8 mouse cellular contexts compared by ENCODE assay signal in the genomic region with DNA sequence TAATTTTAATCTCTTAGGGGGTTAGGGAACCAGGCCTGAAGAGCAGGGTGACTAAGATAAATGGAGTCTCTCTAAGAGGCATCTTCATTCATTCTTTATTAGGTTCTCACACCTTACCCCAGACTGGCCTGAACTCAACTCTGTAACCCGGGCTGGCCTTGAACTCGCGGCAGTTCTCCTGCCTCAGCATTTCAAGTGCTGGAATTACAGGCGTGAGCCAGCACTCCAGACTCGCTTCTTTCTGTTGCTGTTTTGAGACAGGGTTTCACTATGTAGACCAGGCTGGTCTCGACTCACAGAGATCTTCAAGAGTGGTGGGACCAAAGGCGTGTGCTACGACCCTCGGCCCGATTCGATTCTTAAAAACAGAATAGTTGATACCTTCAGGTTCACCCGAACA. TPM values are rescaled to one million over a fixed set of nuclear protein-coding genes. Genes with fewer than 3 reads are reported as not detected.
DNase-seq lines count a peak whose midpoint lies in the region; ATAC-seq and TF ChIP-seq lines count a peak whose summit lies in the region.

No protein-coding gene starts in this region.

- peak overlapping the region; percentile 68 for H3K4me2 ChIP-seq in embryonic facial prominence, embryonic 15.5 days (replicated peaks)
- H3K4me2 ChIP-seq in intestine, postnatal 0 days (replicated peaks; ENCODE audit: low read depth), result peak overlapping the region; percentile 75

- DNase-seq in heart, adult 2 months, result peak in 1 of 2 experiments; percentile 42
- no peak for DNase-seq in heart, adult 9 months (ENCODE audit: low spot score in 2 of 2)
- no peak for DNase-seq in G1E (ENCODE audit: low spot score)
- peak; percentile 25 for DNase-seq in lung, postnatal 14 days
- no peak for DNase-seq in yolk sac, embryonic 10.5 days (ENCODE audit: low spot score)

- H3K79me2 ChIP-seq in heart, adult 2 months (replicated peaks; ENCODE audit: control insufficient read depth, insufficient read depth, low read length), result 0 out of 2 replicates have a peak, but pooled peaks cover 2% of the 10 kb centered on the region

- 18% methylated on average over 12 of the region's 12 CpGs for WGBS in heart, adult 2 months
- WGBS in embryonic facial prominence, embryonic 15.5 days, result 18% methylated on average over 12 of the region's 12 CpGs
- 18% methylated on average over 12 of the region's 12 CpGs for WGBS in intestine, postnatal 0 days

- H3K36me3 ChIP-seq in heart, adult 2 months (ENCODE audit: control insufficient read depth, insufficient read depth, low read length), result peaks cover 5% of the 10 kb centered on the region; the same call in 1 of the 2 replicates
- H3K36me3 ChIP-seq in G1E (replicated peaks), result peaks cover 43% of the 10 kb centered on the region
- H3K36me3 ChIP-seq in embryonic facial prominence, embryonic 15.5 days, result peaks cover 13% of the 10 kb centered on the region
- H3K36me3 ChIP-seq in intestine, postnatal 0 days (ENCODE audit: control insufficient read depth, insufficient read depth), result peaks cover 21% of the 10 kb centered on the region

- H3K9me3 ChIP-seq in G1E (replicated peaks), result no peaks in the 10 kb centered on the region
- H3K9me3 ChIP-seq in embryonic facial prominence, embryonic 15.5 days (replicated peaks), result no peaks in the 10 kb centered on the region
- H3K9me3 ChIP-seq in intestine, postnatal 0 days (ENCODE audit: control insufficient read depth), result no peaks in the 10 kb centered on the region

- H3K27me3 ChIP-seq in heart, adult 2 months (ENCODE audit: control insufficient read depth, insufficient read depth, low read length), result no peaks in the 10 kb centered on the region
- H3K27me3 ChIP-seq in G1E (ENCODE audit: insufficient read depth, low read length), result no peaks in the 10 kb centered on the region
- H3K27me3 ChIP-seq in embryonic facial prominence, embryonic 15.5 days, result no peaks in the 10 kb centered on the region
- H3K27me3 ChIP-seq in intestine, postnatal 0 days (replicated peaks; ENCODE audit: control insufficient read depth, insufficient read depth, low read length), result no peaks in the 10 kb centered on the region

- peak overlapping the region; percentile 91 for H3K4me3 ChIP-seq in heart, adult 2 months
- peak overlapping the region; percentile 79 for H3K4me3 ChIP-seq in G1E (ENCODE audit: low read depth, low read length)
- peak overlapping the region; percentile 83 for H3K4me3 ChIP-seq in embryonic facial prominence, embryonic 15.5 days (replicated peaks)
- peak overlapping the region; percentile 77 for H3K4me3 ChIP-seq in intestine, postnatal 0 days (ENCODE audit: low read depth, low read length)

- TF ChIP-seq EP300 in heart, adult 2 months (IDR thresholded peaks at IDR 0.05; ENCODE audit: insufficient read depth, low read depth, low read length), result no peak

- TF ChIP-seq POLR2A in heart, adult 2 months (IDR thresholded peaks at IDR 0.05; ENCODE audit: insufficient read depth, low read depth, low read length), result no peak

- intact Hi-C loops in heart, adult 2 months (cut with DNase I), result loop anchor here (2.0 kb wide), 1 partner anchor 23 kb away; the partner anchor contains the start of gene Exosc6

- no peak for TF ChIP-seq CTCF in heart, adult 2 months (IDR thresholded peaks at IDR 0.05)
- no peak for TF ChIP-seq CTCF in G1E (IDR thresholded peaks at IDR 0.05; ENCODE audit: low read depth, low read length)
- TF ChIP-seq CTCF in intestine, postnatal 0 days (IDR thresholded peaks at IDR 0.05; ENCODE audit: low read depth), result no peak

- H3K4me1 ChIP-seq in heart, adult 2 months (ENCODE audit: control insufficient read depth, insufficient read depth, low read length), result peaks cover 5% of the 10 kb centered on the region
- H3K4me1 ChIP-seq in G1E (ENCODE audit: insufficient read depth, low read depth, low read length), result peaks cover 55% of the 10 kb centered on the region
- H3K4me1 ChIP-seq in embryonic facial prominence, embryonic 15.5 days, result peaks cover 21% of the 10 kb centered on the region
- no peaks in the 10 kb centered on the region for H3K4me1 ChIP-seq in intestine, postnatal 0 days (replicated peaks; ENCODE audit: control insufficient read depth, insufficient read depth, low read length)

- H3K27ac ChIP-seq in heart, adult 2 months, result peak overlapping the region; percentile 96
- peak overlapping the region; percentile 81; the same call in 1 of the 2 replicates for H3K27ac ChIP-seq in embryonic facial prominence, embryonic 15.5 days (replicated peaks)
- peak overlapping the region; percentile 74 for H3K27ac ChIP-seq in intestine, postnatal 0 days (ENCODE audit: low read depth, low read length)

- H3K9ac ChIP-seq in heart, adult 2 months (ENCODE audit: low read depth, low read length), result peak overlapping the region; percentile 61
- H3K9ac ChIP-seq in embryonic facial prominence, embryonic 15.5 days, result peak overlapping the region; percentile 58
- H3K9ac ChIP-seq in intestine, postnatal 0 days (ENCODE audit: low read depth, low read length), result peak overlapping the region; percentile 66

- no peak for ATAC-seq in G1E (ENCODE audit: extremely low read depth, insufficient number of reproducible peaks, low FRiP score, poor library complexity, severe bottlenecking)
- peak; percentile 0; the same call in 1 of the 2 replicates for ATAC-seq in embryonic facial prominence, embryonic 15.5 days (ENCODE audit: insufficient number of reproducible peaks, low FRiP score, low TSS enrichment, low read depth)
- peak; percentile 6; the same call in 1 of the 2 replicates for ATAC-seq in intestine, postnatal 0 days
- ATAC-seq in inflammation-experienced regulatory T-cells, adult 6 months, result no peak

RNA-seq across cellular contexts. Expression of gene Aars, which starts 1.3 kb away (rescaled TPM):
- total RNA-seq in heart, adult 2 months (2021), result 10 to 100 TPM; 31.9 to 38.1 TPM
- polyA plus RNA-seq in heart, adult 2 months (2012; rRNA removed), result 19.4 and 28.3 TPM in 2 replicates
- total RNA-seq in G1E (2014; fragmentation: Nextera tagmentation) (126 and 131 TPM in 2 replicates), G1E (2017) (77.0 and 81.8 TPM in 2 replicates)
- 37.3 and 56.4 TPM in 2 replicates for polyA plus RNA-seq in G1E (2012)
- 46.8 and 58.1 TPM in 2 replicates for polyA plus RNA-seq in embryonic facial prominence, embryonic 15.5 days (2015; fragmentation: Nextera tagmentation; extraction: Ambion mirVana)
- polyA plus RNA-seq in intestine, postnatal 0 days (2015; fragmentation: Nextera tagmentation; extraction: Ambion mirVana), result 30.0 and 30.7 TPM in 2 replicates
- 10 to 100 TPM; 21.3 to 26.7 (median 25.5) TPM for polyA plus RNA-seq in inflammation-experienced regulatory T-cells, adult 6 months (2017; shearing (Covaris generic))

RNA-seq across cellular contexts. Expression of gene Ddx19b, which starts 2.7 kb away (rescaled TPM):
- total RNA-seq in heart, adult 2 months (2021), result 10 to 100 TPM; 10.3 TPM
- 3.2 and 6.2 TPM in 2 replicates for polyA plus RNA-seq in heart, adult 2 months (2012; rRNA removed)
- total RNA-seq in G1E (2014; fragmentation: Nextera tagmentation) (17.4 and 18.8 TPM in 2 replicates), G1E (2017) (21.7 and 21.9 TPM in 2 replicates)
- polyA plus RNA-seq in G1E (2012), result 5.1 and 6.3 TPM in 2 replicates
- polyA plus RNA-seq in embryonic facial prominence, embryonic 15.5 days (2015; fragmentation: Nextera tagmentation; extraction: Ambion mirVana), result 5.3 and 6.0 TPM in 2 replicates
- 3.4 and 4.5 TPM in 2 replicates for polyA plus RNA-seq in intestine, postnatal 0 days (2015; fragmentation: Nextera tagmentation; extraction: Ambion mirVana)
- polyA plus RNA-seq in inflammation-experienced regulatory T-cells, adult 6 months (2017; shearing (Covaris generic)), result 1 to 10 TPM; 6.1 to 7.4 (median 7.4) TPM

RNA-seq across cellular contexts. Expression of gene Exosc6, which starts 21.9 kb away (rescaled TPM):
- not detected for total RNA-seq in heart, adult 2 months (2021)
- polyA plus RNA-seq in heart, adult 2 months (2012; rRNA removed), result not detected in 2 replicates
- not detected in 2 replicates for total RNA-seq in G1E (2014; fragmentation: Nextera tagmentation)
- total RNA-seq in G1E (2017), result 13.9 and 17.0 TPM in 2 replicates
- polyA plus RNA-seq in G1E (2012), result 88.0 and 119 TPM in 2 replicates
- 16.4 and 17.3 TPM in 2 replicates for polyA plus RNA-seq in embryonic facial prominence, embryonic 15.5 days (2015; fragmentation: Nextera tagmentation; extraction: Ambion mirVana)
- 7.3 and 8.4 TPM in 2 replicates for polyA plus RNA-seq in intestine, postnatal 0 days (2015; fragmentation: Nextera tagmentation; extraction: Ambion mirVana)
- polyA plus RNA-seq in inflammation-experienced regulatory T-cells, adult 6 months (2017; shearing (Covaris generic)), result not detected

RNA-seq across cellular contexts. Expression of gene Ddx19a, which starts 36.7 kb away (rescaled TPM):
- total RNA-seq in heart, adult 2 months (2021), result 10 to 100 TPM; 31.7 to 34.8 TPM
- polyA plus RNA-seq in heart, adult 2 months (2012; rRNA removed), result 18.0 and 29.5 TPM in 2 replicates
- total RNA-seq in G1E (2014; fragmentation: Nextera tagmentation) (205 and 207 TPM in 2 replicates), G1E (2017) (38.2 and 45.1 TPM in 2 replicates)
- 60.3 and 81.1 TPM in 2 replicates for polyA plus RNA-seq in G1E (2012)
- polyA plus RNA-seq in embryonic facial prominence, embryonic 15.5 days (2015; fragmentation: Nextera tagmentation; extraction: Ambion mirVana), result 13.7 and 15.7 TPM in 2 replicates
- polyA plus RNA-seq in intestine, postnatal 0 days (2015; fragmentation: Nextera tagmentation; extraction: Ambion mirVana), result 8.0 and 8.9 TPM in 2 replicates
- 10 to 100 TPM; 16.3 to 18.2 (median 17.2) TPM for polyA plus RNA-seq in inflammation-experienced regulatory T-cells, adult 6 months (2017; shearing (Covaris generic))

RNA-seq across cellular contexts. Expression of gene Clec18a, which starts 58.0 kb away (rescaled TPM):
- 1 to 10 TPM; 1.1 to 1.3 TPM for total RNA-seq in heart, adult 2 months (2021)
- 1.1 and 1.6 TPM in 2 replicates for polyA plus RNA-seq in heart, adult 2 months (2012; rRNA removed)
- total RNA-seq in G1E (2014; fragmentation: Nextera tagmentation) (not detected in 2 replicates), G1E (2017) (0.05 and 0.06 TPM in 2 replicates)
- polyA plus RNA-seq in G1E (2012), result not detected in 2 replicates
- 0.09 TPM in 1 of 2 replicates, not detected in the other for polyA plus RNA-seq in embryonic facial prominence, embryonic 15.5 days (2015; fragmentation: Nextera tagmentation; extraction: Ambion mirVana)
- not detected in 2 replicates for polyA plus RNA-seq in intestine, postnatal 0 days (2015; fragmentation: Nextera tagmentation; extraction: Ambion mirVana)
- polyA plus RNA-seq in inflammation-experienced regulatory T-cells, adult 6 months (2017; shearing (Covaris generic)), result not detected

Comparison
In these comparisons a context has a peak if more than half of its experiments do, and no peak if none do; other contexts are left out.
1. ATAC-seq: peak in embryonic facial prominence, embryonic 15.5 days (single experiment) and intestine, postnatal 0 days (single experiment); none in G1E (single experiment) and inflammation-experienced regulatory T-cells, adult 6 months (single experiment).
2. Peak in every context shown above with its lines, with median percentiles within 50 percentile points of each other: H3K27ac ChIP-seq, H3K4me3 ChIP-seq and H3K9ac ChIP-seq.